Mouse (Mus musculus) kidney, embryonic 15.5 days (tissue): ENCODE data around the gene Wipf1. TPM values are rescaled to one million over a fixed set of nuclear protein-coding genes. Genes with fewer than 3 reads are reported as not detected.

Experiments used
- ATAC-seq: fragments of 200-750 bp; cut with Nextera tagmentation; replicated peaks from 2 replicates; pipeline ENCODE4 v1.8.0; 2017; ENCODE audit warnings: moderate TSS enrichment; ENCODE audit not compliant: low FRiP score
- H3K27ac ChIP-seq: fragments of 300-500 bp; sonication (generic); 2 replicates; pipeline ENCODE4 v1.5.1; 2015; ENCODE audit warnings: mild to moderate bottlenecking, inconsistent platforms
- H3K27me3 ChIP-seq: fragments of 300-500 bp; sonication (generic); 2 replicates; pipeline ENCODE4 v1.6.1; 2015; ENCODE audit warnings: inconsistent platforms
- H3K36me3 ChIP-seq: fragments of 300-500 bp; sonication (generic); 2 replicates; pipeline ENCODE4 v1.6.1; 2015; ENCODE audit warnings: inconsistent platforms
- H3K4me1 ChIP-seq: fragments of 300-500 bp; sonication (generic); 2 replicates; pipeline ENCODE4 v1.6.1; 2015; ENCODE audit warnings: inconsistent platforms
- H3K4me2 ChIP-seq: fragments of 300-500 bp; sonication (generic); 2 replicates; pipeline ENCODE4 v1.6.1; 2015; ENCODE audit warnings: moderate library complexity, mild to moderate bottlenecking, inconsistent platforms
- H3K4me3 ChIP-seq: fragments of 300-500 bp; sonication (generic); replicated peaks from 2 replicates; pipeline ENCODE4 v1.5.1; 2015; ENCODE audit warnings: mild to moderate bottlenecking, inconsistent platforms
- H3K9ac ChIP-seq: fragments of 300-500 bp; sonication (generic); 2 replicates; pipeline ENCODE4 v1.6.1; 2015; ENCODE audit warnings: mild to moderate bottlenecking, inconsistent platforms
- H3K9me3 ChIP-seq: fragments of 300-500 bp; sonication (generic); replicated peaks from 2 replicates; pipeline ENCODE4 v1.6.1; 2016; ENCODE audit warnings: inconsistent platforms
- WGBS: fragments of 180-500 bp; shearing (Covaris S2); methylation state at CpG from one replicate; pipeline ENCODE4 v1.1.7; 2015; ENCODE audit warnings: mixed read lengths; 5-methylcytosine and 5-hydroxymethylcytosine counted together
- polyA plus RNA-seq: library from polyadenylated mRNA; unstranded; fragments of >200 nt; fragmentation: Nextera tagmentation; extraction: Ambion mirVana; gene quantifications from 2 replicates; pipeline ENCODE4 v1.2.1, GENCODE M21; 2015

The Wipf1 gene
- polyA plus RNA-seq, 1 experiment from 2014 or later = 9.7 TPM

DNA sequence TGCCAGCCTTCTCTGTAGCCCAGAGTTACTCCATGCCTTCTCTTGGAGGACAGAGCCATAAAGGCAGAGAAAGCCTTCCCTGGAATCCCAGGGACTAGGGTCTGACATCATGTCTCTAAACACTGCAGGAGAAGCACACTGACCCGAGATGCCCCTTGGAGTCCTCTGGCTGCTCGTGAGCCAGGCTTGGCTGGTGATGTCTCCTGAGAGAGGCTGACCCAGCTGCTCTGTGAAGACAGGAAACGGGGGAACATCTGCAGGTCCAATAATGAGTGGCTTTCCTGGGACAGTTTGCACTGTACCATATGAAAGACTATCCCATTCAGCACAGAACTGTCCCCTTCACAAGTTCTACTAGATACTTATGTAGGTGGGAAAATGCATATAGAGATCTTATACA is 69.4 kb downstream of the Wipf1 start:
- ATAC-seq = no peak
- Histone ChIP-seq H3K4me1 (peaks cover 15% of the 10 kb centered on the region), H3K4me2 (no peak overlapping the region), H3K9ac (no peak overlapping the region), H3K36me3 (no peaks in the 10 kb centered on the region), H3K4me3 (no peak overlapping the region), H3K9me3 (no peaks in the 10 kb centered on the region), H3K27me3 (no peaks in the 10 kb centered on the region), H3K27ac (no peak overlapping the region)
- WGBS = 27% methylated on average over 3 of the region's 3 CpGs

DNA sequence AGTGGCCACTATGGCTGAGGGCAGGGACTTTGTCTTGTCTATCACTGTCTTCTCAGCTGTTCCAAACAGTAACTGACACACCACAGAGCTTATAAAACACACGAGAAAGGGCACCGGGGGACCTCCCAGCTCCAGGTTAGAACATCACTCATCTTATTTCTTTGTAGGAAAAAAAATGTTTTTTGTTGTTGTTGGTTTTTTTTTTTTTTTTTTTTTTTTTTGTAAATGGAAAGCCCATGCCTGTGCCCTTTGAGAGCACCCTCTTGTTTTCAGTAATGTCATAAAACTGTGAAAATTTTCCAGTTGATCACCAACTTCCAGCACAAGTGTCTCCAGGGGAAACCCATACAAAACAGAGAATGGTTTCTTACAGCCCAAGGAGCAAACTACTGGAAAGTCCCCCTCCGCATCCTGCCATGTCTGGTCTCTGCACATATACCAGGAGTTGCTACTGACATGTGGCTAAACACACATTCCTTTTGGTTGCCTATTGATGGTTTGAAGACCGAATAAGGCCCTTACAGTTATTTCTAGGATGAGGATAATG is 69.9 kb downstream of the Wipf1 start:
- no peak overlapping the region for H3K4me2 ChIP-seq
- H3K27ac ChIP-seq = no peak overlapping the region
- H3K27me3 ChIP-seq = no peaks in the 10 kb centered on the region
- ATAC-seq = no peak
- 80% methylated on average over 4 of the region's 4 CpGs for WGBS
- no peaks in the 10 kb centered on the region for H3K36me3 ChIP-seq
- no peaks in the 10 kb centered on the region for H3K9me3 ChIP-seq
- no peak overlapping the region for H3K9ac ChIP-seq
- H3K4me3 ChIP-seq = no peak overlapping the region
- peaks cover 15% of the 10 kb centered on the region for H3K4me1 ChIP-seq

DNA sequence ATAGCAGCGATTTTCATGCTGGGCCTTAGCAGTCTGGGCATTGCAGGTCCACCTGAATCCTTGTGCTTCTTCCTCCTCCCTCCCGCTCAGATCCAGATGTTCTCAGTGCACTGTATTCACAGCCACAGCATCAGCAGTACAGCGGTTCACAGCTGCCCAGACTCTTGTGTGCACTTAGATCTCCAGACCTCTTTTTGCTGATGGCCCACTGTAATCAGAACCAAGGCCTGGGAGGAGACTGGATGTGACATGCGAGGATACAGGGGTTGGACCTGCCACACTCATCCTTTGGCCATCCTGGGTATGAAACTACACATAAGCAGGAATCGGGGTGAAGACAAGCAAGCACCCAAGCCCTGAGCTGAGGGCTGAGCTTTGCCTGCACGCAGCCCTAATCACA is 72.6 kb downstream of the Wipf1 start:
- WGBS = 92% methylated on average over 6 of the region's 6 CpGs
- H3K36me3 ChIP-seq = no peaks in the 10 kb centered on the region
- no peak for ATAC-seq

DNA sequence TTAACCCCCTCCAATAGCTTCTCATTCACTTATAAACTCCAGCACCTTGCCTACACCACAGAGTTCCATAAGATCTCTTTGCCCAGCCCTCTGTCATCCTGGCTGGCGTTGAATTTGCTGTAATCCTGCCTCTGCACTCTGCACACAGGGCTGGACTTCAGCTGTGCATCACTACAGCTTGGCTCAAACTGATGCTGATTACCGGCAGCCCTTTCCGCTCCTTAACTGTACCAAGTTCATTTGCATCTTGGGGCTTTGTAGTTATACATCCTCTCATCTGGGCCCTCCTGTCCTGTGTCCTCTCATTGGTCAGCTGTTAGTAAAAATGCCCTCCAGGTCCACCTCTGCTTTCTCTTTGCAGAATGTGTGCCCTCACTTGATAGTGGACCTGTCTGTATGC is 73.4 kb downstream of the Wipf1 start:
- Histone ChIP-seq H3K9me3 (no peaks in the 10 kb centered on the region), H3K4me1 (0 out of 2 replicates have a peak, but pooled peaks cover 9% of the 10 kb centered on the region), H3K9ac (no peak overlapping the region), H3K4me2 (no peak overlapping the region), H3K4me3 (no peak overlapping the region), H3K27me3 (no peaks in the 10 kb centered on the region), H3K36me3 (no peaks in the 10 kb centered on the region), H3K27ac (no peak overlapping the region)
- 90% methylated on average over 3 of the region's 3 CpGs for WGBS
- no peak for ATAC-seq

More for the DNA sequence above, 72.6 kb downstream of the Wipf1 start:
- no peak overlapping the region for H3K4me3 ChIP-seq
- H3K4me1 ChIP-seq = 0 out of 2 replicates have a peak, but pooled peaks cover 9% of the 10 kb centered on the region
- H3K9ac ChIP-seq = no peak overlapping the region
- H3K27ac ChIP-seq = no peak overlapping the region
- no peak overlapping the region for H3K4me2 ChIP-seq
- no peaks in the 10 kb centered on the region for H3K9me3 ChIP-seq
- H3K27me3 ChIP-seq = no peaks in the 10 kb centered on the region

DNA sequence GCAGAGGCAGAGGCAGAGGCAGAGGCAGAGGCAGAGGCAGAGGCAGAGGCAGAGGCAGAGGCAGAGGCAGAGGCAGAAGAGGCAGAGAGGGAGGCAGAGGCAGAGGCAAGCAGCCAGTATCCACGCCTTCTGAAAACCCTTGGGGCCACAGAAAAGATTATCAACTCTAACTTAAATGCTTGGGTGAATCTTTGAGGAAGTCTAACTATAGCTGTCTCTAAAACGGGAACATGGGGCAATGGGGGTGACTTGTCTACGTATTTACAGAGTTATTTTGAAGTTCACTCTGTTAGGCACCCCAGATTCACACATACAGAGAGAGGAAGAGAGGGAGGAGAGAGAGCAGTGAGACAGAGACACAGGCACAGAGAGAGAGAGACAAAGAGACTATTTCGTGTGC is 74.0 kb downstream of the Wipf1 start:
- H3K9me3 ChIP-seq = no peaks in the 10 kb centered on the region
- no peak overlapping the region for H3K4me2 ChIP-seq
- H3K4me1 ChIP-seq = peaks cover 11% of the 10 kb centered on the region
- WGBS = 85% methylated on average over 4 of the region's 4 CpGs
- no peaks in the 10 kb centered on the region for H3K36me3 ChIP-seq
- no peak overlapping the region for H3K4me3 ChIP-seq
- no peak overlapping the region for H3K9ac ChIP-seq
- H3K27me3 ChIP-seq = no peaks in the 10 kb centered on the region
- no peak for ATAC-seq
- no peak overlapping the region for H3K27ac ChIP-seq

DNA sequence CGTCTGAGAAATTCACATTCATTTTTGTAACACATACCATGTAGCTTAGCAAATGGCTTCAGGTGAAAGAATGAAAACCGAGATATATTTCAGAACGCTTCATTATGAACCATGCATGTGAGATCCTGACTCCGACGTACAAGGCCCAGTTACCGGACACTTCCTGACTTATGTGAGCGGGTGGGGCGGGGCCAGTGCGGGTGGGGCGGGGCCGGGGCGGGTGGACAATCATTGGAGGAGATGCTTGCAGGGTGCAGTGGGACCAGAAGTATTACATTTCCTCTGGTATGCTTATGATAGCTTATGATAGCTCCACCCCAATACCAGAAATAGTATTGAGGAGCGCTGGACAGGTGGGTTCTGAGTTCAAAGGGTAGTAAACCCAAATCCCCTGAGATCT is 74.9 kb downstream of the Wipf1 start:
- no peak overlapping the region for H3K27ac ChIP-seq
- no peaks in the 10 kb centered on the region for H3K27me3 ChIP-seq
- H3K9ac ChIP-seq = no peak overlapping the region
- H3K36me3 ChIP-seq = no peaks in the 10 kb centered on the region
- WGBS = 86% methylated on average over 13 of the region's 13 CpGs
- H3K4me1 ChIP-seq = peaks cover 15% of the 10 kb centered on the region
- no peak overlapping the region for H3K4me3 ChIP-seq
- no peak for ATAC-seq
- no peak overlapping the region for H3K4me2 ChIP-seq
- H3K9me3 ChIP-seq = no peaks in the 10 kb centered on the region

DNA sequence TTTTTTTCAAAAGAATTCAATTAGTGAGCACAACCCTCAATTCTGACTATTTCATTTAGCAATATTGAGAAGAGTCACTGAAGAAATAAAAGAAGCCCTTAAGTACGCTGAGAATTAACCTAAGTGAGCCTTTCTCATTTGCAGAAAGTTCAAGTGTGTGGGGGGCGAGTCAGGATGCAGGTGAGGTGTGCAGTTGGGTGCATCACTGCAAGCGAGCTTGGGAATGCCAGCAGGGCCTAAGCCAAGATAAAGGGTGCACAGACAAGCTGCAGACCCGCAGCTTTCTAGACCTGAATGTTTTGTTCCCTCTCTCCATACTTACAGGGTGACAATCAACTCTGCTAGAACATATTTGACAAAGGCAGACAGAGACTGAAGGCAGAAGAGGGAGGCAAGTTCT is 75.3 kb downstream of the Wipf1 start:
- no peaks in the 10 kb centered on the region for H3K9me3 ChIP-seq
- no peak overlapping the region for H3K4me3 ChIP-seq
- 80% methylated on average over 4 of the region's 4 CpGs for WGBS
- no peak overlapping the region for H3K4me2 ChIP-seq
- peaks cover 18% of the 10 kb centered on the region for H3K4me1 ChIP-seq
- no peak overlapping the region for H3K27ac ChIP-seq
- H3K27me3 ChIP-seq = no peaks in the 10 kb centered on the region
- H3K9ac ChIP-seq = no peak overlapping the region
- ATAC-seq = no peak
- no peaks in the 10 kb centered on the region for H3K36me3 ChIP-seq

DNA sequence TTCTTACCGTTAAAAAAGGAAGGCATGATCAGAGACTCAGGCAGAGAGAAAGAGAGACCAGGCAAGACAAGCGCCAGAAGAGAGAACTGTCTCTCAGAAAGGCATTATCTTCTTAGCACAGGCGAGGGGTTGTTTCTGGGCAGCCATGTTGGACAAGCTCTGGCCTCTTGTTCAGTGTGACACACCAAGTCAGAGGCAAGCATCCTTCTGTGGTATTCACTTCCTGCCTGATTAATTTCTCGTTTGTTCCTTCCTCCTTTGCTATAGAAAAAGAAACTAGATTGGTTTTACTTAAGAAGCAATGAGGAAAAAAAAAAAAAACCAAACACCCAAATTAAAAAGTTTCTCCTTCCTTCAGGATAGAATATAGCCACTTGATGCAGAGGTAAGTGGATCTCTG is 75.8 kb downstream of the Wipf1 start:
- Histone ChIP-seq H3K4me1 (peaks cover 21% of the 10 kb centered on the region), H3K9ac (no peak overlapping the region), H3K27ac (no peak overlapping the region), H3K4me2 (no peak overlapping the region), H3K9me3 (no peaks in the 10 kb centered on the region), H3K4me3 (no peak overlapping the region), H3K36me3 (no peaks in the 10 kb centered on the region), H3K27me3 (no peaks in the 10 kb centered on the region)
- 57% methylated on average over 4 of the region's 4 CpGs for WGBS
- no peak for ATAC-seq

DNA sequence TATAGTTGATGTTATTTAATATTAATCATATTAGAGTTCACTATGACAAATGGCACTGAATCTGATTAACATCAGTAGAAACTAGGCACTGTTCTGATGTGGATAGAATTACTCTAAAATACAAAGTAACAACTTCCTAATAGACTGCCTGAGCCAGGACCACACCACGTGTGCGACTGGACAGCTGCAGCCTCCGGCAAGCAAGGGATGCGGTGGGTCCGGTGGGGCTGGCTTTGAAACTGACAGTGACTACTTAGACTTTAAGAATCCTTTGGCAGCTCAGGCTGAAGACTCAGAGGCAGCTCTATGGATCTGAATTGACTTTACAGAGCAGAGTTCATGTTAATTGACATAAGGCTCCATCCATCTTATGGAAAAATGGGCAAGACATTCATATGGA is 76.4 kb downstream of the Wipf1 start:
- Histone ChIP-seq H3K9me3 (no peaks in the 10 kb centered on the region), H3K27me3 (no peaks in the 10 kb centered on the region), H3K4me1 (peaks cover 22% of the 10 kb centered on the region), H3K9ac (no peak overlapping the region), H3K4me3 (no peak overlapping the region), H3K4me2 (no peak overlapping the region), H3K27ac (no peak overlapping the region), H3K36me3 (no peaks in the 10 kb centered on the region)
- 70% methylated on average over 5 of the region's 5 CpGs for WGBS
- ATAC-seq = no peak

DNA sequence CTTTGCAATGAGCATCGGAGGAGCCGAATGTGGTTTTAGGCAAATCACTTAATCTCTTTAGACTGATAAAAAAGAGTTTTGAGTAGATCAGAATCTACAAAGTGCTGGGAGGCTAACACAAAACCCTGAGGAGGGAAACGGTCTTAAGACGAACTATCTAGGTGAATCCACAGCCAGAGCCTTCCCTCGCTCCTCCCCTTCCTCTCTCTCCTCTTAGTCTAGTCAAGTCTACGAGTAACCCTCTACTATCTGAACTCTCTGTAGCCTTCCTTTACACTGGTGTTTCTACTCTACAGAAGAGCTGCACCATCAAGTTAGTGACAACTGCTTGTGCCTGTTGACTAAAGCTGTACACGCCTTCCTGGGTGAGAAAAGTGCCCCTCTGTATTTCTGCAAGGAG is 77.0 kb downstream of the Wipf1 start:
- H3K36me3 ChIP-seq = no peaks in the 10 kb centered on the region
- no peak overlapping the region for H3K4me3 ChIP-seq
- ATAC-seq = no peak
- peaks cover 24% of the 10 kb centered on the region for H3K4me1 ChIP-seq
- H3K9ac ChIP-seq = no peak overlapping the region
- H3K4me2 ChIP-seq = no peak overlapping the region
- H3K27me3 ChIP-seq = no peaks in the 10 kb centered on the region
- no peaks in the 10 kb centered on the region for H3K9me3 ChIP-seq
- 76% methylated on average over 7 of the region's 7 CpGs for WGBS
- no peak overlapping the region for H3K27ac ChIP-seq

DNA sequence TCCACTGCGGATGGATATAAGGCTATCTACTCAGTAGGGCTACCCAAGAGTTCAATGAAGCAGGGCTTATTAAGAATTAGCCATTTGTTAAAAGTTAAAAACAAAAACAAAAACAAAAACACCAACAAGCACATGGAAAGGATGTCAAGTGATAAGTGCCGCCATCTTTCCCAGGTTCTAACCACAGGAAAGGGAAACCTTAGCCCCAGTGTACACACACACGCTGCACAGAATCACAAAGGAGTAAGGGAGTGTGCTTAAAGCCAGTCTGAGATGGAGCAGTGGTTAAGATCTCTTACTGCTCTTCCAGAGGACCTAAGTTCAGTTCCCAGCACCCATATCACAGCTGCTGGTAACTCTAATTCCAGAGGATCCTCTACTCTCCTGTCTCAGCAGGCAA is 78.0 kb downstream of the Wipf1 start:
- WGBS = 94% methylated on average over 3 of the region's 3 CpGs
- H3K36me3 ChIP-seq = 0 out of 2 replicates have a peak, but pooled peaks cover 3% of the 10 kb centered on the region
- no peak overlapping the region for H3K27ac ChIP-seq
- peaks cover 24% of the 10 kb centered on the region for H3K4me1 ChIP-seq
- no peaks in the 10 kb centered on the region for H3K27me3 ChIP-seq
- no peak overlapping the region for H3K4me3 ChIP-seq
- no peaks in the 10 kb centered on the region for H3K9me3 ChIP-seq
- no peak overlapping the region for H3K9ac ChIP-seq
- H3K4me2 ChIP-seq = no peak overlapping the region
- ATAC-seq = no peak

DNA sequence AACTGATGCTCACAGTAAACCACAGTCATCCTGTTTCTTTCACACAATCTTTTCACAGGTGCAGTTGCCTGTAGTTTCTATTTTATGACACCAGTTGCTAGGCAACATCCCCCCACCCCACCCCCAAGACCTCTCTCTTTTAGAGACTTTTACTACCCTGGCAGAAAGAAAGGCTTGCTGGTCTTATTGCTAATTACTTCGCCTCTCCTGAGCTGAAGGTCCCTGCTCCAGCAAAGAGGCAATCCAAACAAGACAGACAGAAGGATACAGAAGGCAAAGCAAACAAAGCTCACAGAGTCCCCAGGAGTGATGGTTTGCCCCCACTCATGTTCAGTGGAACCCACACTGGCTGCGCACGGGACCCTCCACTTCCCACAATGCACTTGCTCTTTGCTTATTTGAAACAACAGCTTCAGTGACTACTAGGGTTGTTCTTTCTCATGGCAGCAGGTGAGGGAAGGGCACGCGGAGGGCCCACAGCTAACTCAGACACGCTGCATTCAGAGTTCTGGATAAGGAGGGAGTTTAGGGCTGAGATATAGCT is 79.3 kb downstream of the Wipf1 start:
- peak overlapping the region; percentile 34 for H3K4me2 ChIP-seq
- WGBS = 26% methylated on average over 6 of the region's 6 CpGs
- no peaks in the 10 kb centered on the region for H3K9me3 ChIP-seq
- H3K4me1 ChIP-seq = peaks cover 24% of the 10 kb centered on the region
- H3K27ac ChIP-seq = peak overlapping the region; percentile 70
- H3K27me3 ChIP-seq = no peaks in the 10 kb centered on the region
- H3K9ac ChIP-seq = no peak overlapping the region
- ATAC-seq = 0 out of 2 replicates have a peak, but pooled peaks have one; percentile 22
- H3K36me3 ChIP-seq = 0 out of 2 replicates have a peak, but pooled peaks cover 3% of the 10 kb centered on the region
- no peak overlapping the region for H3K4me3 ChIP-seq

DNA sequence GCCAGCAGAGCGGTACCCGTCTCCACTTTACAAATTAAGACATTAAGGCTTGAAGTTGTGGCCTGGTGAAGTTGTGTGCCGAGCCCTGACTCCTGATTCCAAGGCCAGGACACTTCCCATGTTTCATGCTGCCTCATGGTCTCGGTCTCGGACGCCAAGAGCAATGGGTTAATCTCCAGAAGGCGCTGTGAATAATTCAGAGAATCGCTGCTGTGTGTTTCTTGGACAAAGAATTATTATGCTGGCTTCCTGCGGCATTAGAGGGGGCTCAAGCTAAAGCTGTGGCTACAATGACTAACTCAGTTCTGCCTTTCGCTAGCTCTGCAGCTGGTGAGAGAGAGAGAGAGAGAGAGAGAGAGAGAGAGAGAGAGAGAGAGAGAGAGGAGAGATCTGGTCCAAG is 85.5 kb downstream of the Wipf1 start:
- Histone ChIP-seq H3K4me3 (no peak overlapping the region), H3K4me2 (no peak overlapping the region), H3K27ac (no peak overlapping the region), H3K36me3 (peaks cover 23% of the 10 kb centered on the region), H3K9ac (no peak overlapping the region), H3K9me3 (no peaks in the 10 kb centered on the region), H3K4me1 (peaks cover 3% of the 10 kb centered on the region), H3K27me3 (no peaks in the 10 kb centered on the region)
- ATAC-seq = no peak
- WGBS = 84% methylated on average over 10 of the region's 10 CpGs
